Mouse (Mus musculus): ENCODE data around the gene Ptpn23.

- no peak for TF ChIP-seq CTCF (IDR thresholded peaks at IDR 0.05; ENCODE audit: control insufficient read depth, insufficient read depth, low read length)
- no peak for TF ChIP-seq POLR2A (IDR thresholded peaks at IDR 0.05; ENCODE audit: borderline replicate concordance, control insufficient read depth, low read depth, low read length)
Observed at GRCm38 (mm10) chr9:110358341-110358740, 49.7 kb downstream of the Ptpn23 start.
